14 mouse cellular contexts compared by ENCODE assay signal in the genomic region with DNA sequence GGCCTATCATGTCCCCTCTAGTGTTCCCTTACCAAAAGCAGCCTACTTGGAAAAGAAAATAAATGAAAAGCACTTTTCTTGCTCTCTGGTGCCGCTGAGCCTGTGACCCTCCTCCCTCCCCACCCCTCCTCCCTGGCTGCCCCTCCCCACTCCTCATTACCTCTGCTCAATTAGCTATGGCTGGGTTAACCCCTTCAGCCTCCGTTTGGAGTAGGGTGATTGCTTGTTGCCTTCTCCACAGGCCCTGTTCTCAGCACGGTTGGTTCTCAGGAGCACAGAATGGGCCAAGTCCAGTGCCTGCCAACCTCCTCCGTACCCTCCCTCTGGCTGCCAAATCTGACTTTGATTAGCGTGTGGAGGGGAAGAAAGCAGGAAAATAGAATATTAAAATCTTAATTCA. TPM values are rescaled to one million over a fixed set of nuclear protein-coding genes. Genes with fewer than 3 reads are reported as not detected.
DNase-seq lines count a peak whose midpoint lies in the region; ATAC-seq lines count a peak whose summit lies in the region.
"Had no signal": no experiment of that assay in that cellular context is flagged by ENCODE, and none has a peak within 500 bp of the region (broad histone marks: within the 10 kb centered on the region; RNA-seq: fewer than 3 reads in every experiment).

No protein-coding gene starts in this region.

- no peak overlapping the region for H3K4me3 ChIP-seq in neural tube, embryonic 11.5 days (ENCODE audit: low read depth, low read length)
- no peak overlapping the region for H3K4me3 ChIP-seq in forebrain, embryonic 12.5 days (replicated peaks)
- no peak overlapping the region for H3K4me3 ChIP-seq in hindbrain, embryonic 16.5 days (ENCODE audit: low read length)
- no peak overlapping the region for H3K4me3 ChIP-seq in neural tube, embryonic 13.5 days
- H3K4me3 ChIP-seq: liver, embryonic 12.5 days had no signal

- DNase-seq in neural tube, embryonic 11.5 days (ENCODE audit: low spot score): no peak
- no peak for DNase-seq in neural tube, embryonic 10.5 days (ENCODE audit: extremely low spot score, low spot score)
- DNase-seq in kidney, postnatal 36 days: no peak
- no peak for DNase-seq in yolk sac, embryonic 10.5 days (ENCODE audit: low spot score)
- DNase-seq: heart, postnatal 10 days; kidney, adult 2 months had no signal

- H3K27me3 ChIP-seq in neural tube, embryonic 11.5 days (ENCODE audit: control insufficient read depth, insufficient read depth, low read length): no peaks in the 10 kb centered on the region
- H3K27me3 ChIP-seq in forebrain, embryonic 12.5 days: peaks cover 5% of the 10 kb centered on the region; the same call in 1 of the 2 replicates
- H3K27me3 ChIP-seq in hindbrain, embryonic 16.5 days (replicated peaks; ENCODE audit: control insufficient read depth, insufficient read depth, low read length): no peaks in the 10 kb centered on the region; the same call in 1 of the 2 replicates
- H3K27me3 ChIP-seq in neural tube, embryonic 13.5 days: no peaks in the 10 kb centered on the region

- no peaks in the 10 kb centered on the region for H3K36me3 ChIP-seq in neural tube, embryonic 11.5 days (ENCODE audit: control insufficient read depth, insufficient read depth, low read length)
- H3K36me3 ChIP-seq in forebrain, embryonic 12.5 days (replicated peaks): no peaks in the 10 kb centered on the region
- no peaks in the 10 kb centered on the region for H3K36me3 ChIP-seq in hindbrain, embryonic 16.5 days (ENCODE audit: control insufficient read depth, insufficient read depth, low read length)
- no peaks in the 10 kb centered on the region for H3K36me3 ChIP-seq in neural tube, embryonic 13.5 days
- H3K36me3 ChIP-seq: liver, embryonic 12.5 days had no signal

- H3K4me1 ChIP-seq in neural tube, embryonic 11.5 days (ENCODE audit: control insufficient read depth, insufficient read depth, low read length): peaks cover 16% of the 10 kb centered on the region
- H3K4me1 ChIP-seq in forebrain, embryonic 12.5 days: peaks cover 29% of the 10 kb centered on the region
- H3K4me1 ChIP-seq in hindbrain, embryonic 16.5 days (ENCODE audit: control insufficient read depth, insufficient read depth, low read depth, low read length): peaks cover 16% of the 10 kb centered on the region
- peaks cover 19% of the 10 kb centered on the region for H3K4me1 ChIP-seq in neural tube, embryonic 13.5 days (replicated peaks)
- H3K4me1 ChIP-seq: liver, embryonic 12.5 days had no signal

- 21% methylated on average over 5 of the region's 5 CpGs for WGBS in neural tube, embryonic 11.5 days
- 5% methylated on average over 5 of the region's 5 CpGs for WGBS in forebrain, embryonic 12.5 days
- WGBS in hindbrain, embryonic 16.5 days: 10% methylated on average over 5 of the region's 5 CpGs
- 12% methylated on average over 5 of the region's 5 CpGs for WGBS in neural tube, embryonic 13.5 days

- no peak overlapping the region for H3K4me2 ChIP-seq in neural tube, embryonic 11.5 days (ENCODE audit: low read depth)
- H3K4me2 ChIP-seq in forebrain, embryonic 12.5 days: peak overlapping the region; percentile 26
- no peak overlapping the region for H3K4me2 ChIP-seq in hindbrain, embryonic 16.5 days (ENCODE audit: low read length)
- no peak overlapping the region for H3K4me2 ChIP-seq in neural tube, embryonic 13.5 days
- H3K4me2 ChIP-seq: liver, embryonic 12.5 days had no signal

- no peak overlapping the region for H3K9ac ChIP-seq in neural tube, embryonic 11.5 days (ENCODE audit: low read length)
- H3K9ac ChIP-seq in forebrain, embryonic 12.5 days: no peak overlapping the region
- H3K9ac ChIP-seq in hindbrain, embryonic 16.5 days (ENCODE audit: low read depth, low read length): no peak overlapping the region
- no peak overlapping the region for H3K9ac ChIP-seq in neural tube, embryonic 13.5 days
- H3K9ac ChIP-seq: liver, embryonic 12.5 days had no signal

- H3K9me3 ChIP-seq in neural tube, embryonic 11.5 days (ENCODE audit: control insufficient read depth, low read length): 0 out of 2 replicates have a peak, but pooled peaks cover 3% of the 10 kb centered on the region
- 0 out of 2 replicates have a peak, but pooled peaks cover 6% of the 10 kb centered on the region for H3K9me3 ChIP-seq in forebrain, embryonic 12.5 days
- H3K9me3 ChIP-seq in hindbrain, embryonic 16.5 days (ENCODE audit: control insufficient read depth, low read length): peaks cover 2% of the 10 kb centered on the region; the same call in 1 of the 2 replicates
- H3K9me3 ChIP-seq in neural tube, embryonic 13.5 days: peaks cover 8% of the 10 kb centered on the region; the same call in 1 of the 2 replicates
- H3K9me3 ChIP-seq: liver, embryonic 12.5 days had no signal

- H3K27ac ChIP-seq in neural tube, embryonic 11.5 days (ENCODE audit: low read depth, low read length): no peak overlapping the region
- peak overlapping the region; percentile 76 for H3K27ac ChIP-seq in forebrain, embryonic 12.5 days
- no peak overlapping the region for H3K27ac ChIP-seq in hindbrain, embryonic 16.5 days (ENCODE audit: low read depth, low read length)
- peak overlapping the region; percentile 54; the same call in 1 of the 2 replicates for H3K27ac ChIP-seq in neural tube, embryonic 13.5 days (replicated peaks)
- H3K27ac ChIP-seq: liver, embryonic 12.5 days had no signal

- peak; percentile 31; the same call in 1 of the 2 replicates for ATAC-seq in neural tube, embryonic 11.5 days (ENCODE audit: insufficient read depth, low FRiP score, low TSS enrichment)
- peak; percentile 66 for ATAC-seq in forebrain, embryonic 12.5 days (ENCODE audit: low FRiP score)
- ATAC-seq in hindbrain, embryonic 16.5 days: peak; percentile 40; the same call in 1 of the 2 replicates
- ATAC-seq in neural tube, embryonic 13.5 days (ENCODE audit: low read depth): no peak
- ATAC-seq in megakaryocyte progenitor cell, adult 5-6 weeks (replicated peaks; ENCODE audit: poor library complexity): no peak
- ATAC-seq: CD4-positive, CD25-positive, alpha-beta regulatory T cell, adult 4 months; liver, embryonic 12.5 days had no signal

RNA-seq across cellular contexts. Expression of gene 4931429L15Rik, which starts 3.4 kb away (rescaled TPM):
- not detected in 2 replicates for polyA plus RNA-seq in neural tube, embryonic 11.5 days (2014; fragmentation: Nextera tagmentation; extraction: Ambion mirVana)
- not detected in 2 replicates for polyA plus RNA-seq in forebrain, embryonic 12.5 days (2016; fragmentation: Nextera tagmentation; extraction: Ambion mirVana)
- polyA plus RNA-seq in hindbrain, embryonic 16.5 days (2015; fragmentation: Nextera tagmentation; extraction: Ambion mirVana): not detected in 2 replicates
- not detected in 2 replicates for polyA plus RNA-seq in neural tube, embryonic 13.5 days (2015; fragmentation: Nextera tagmentation; extraction: Ambion mirVana)
- total RNA-seq in megakaryocyte progenitor cell, adult 5-6 weeks (2015): not detected in 2 replicates
- total RNA-seq in megakaryocyte progenitor cell, adult 5-6 weeks (2017): not detected in 2 replicates
- total RNA-seq: granulocyte monocyte progenitor cell, adult 5-6 weeks; heart, postnatal 10 days; layer of hippocampus, postnatal 36 days had no signal
- polyA plus RNA-seq: CD4-positive, CD25-positive, alpha-beta regulatory T cell, adult 4 months; kidney, adult 2 months; liver, embryonic 12.5 days had no signal

RNA-seq across cellular contexts. Expression of gene Bud13, which starts 33.6 kb away (rescaled TPM):
- polyA plus RNA-seq in neural tube, embryonic 11.5 days (2014; fragmentation: Nextera tagmentation; extraction: Ambion mirVana): 26.4 and 28.5 TPM in 2 replicates
- 24.9 and 25.8 TPM in 2 replicates for polyA plus RNA-seq in forebrain, embryonic 12.5 days (2016; fragmentation: Nextera tagmentation; extraction: Ambion mirVana)
- 15.1 and 17.1 TPM in 2 replicates for polyA plus RNA-seq in hindbrain, embryonic 16.5 days (2015; fragmentation: Nextera tagmentation; extraction: Ambion mirVana)
- polyA plus RNA-seq in neural tube, embryonic 13.5 days (2015; fragmentation: Nextera tagmentation; extraction: Ambion mirVana): 15.7 and 18.3 TPM in 2 replicates
- 12.5 and 13.3 TPM in 2 replicates for total RNA-seq in megakaryocyte progenitor cell, adult 5-6 weeks (2015)
- 17.6 and 23.4 TPM in 2 replicates for total RNA-seq in megakaryocyte progenitor cell, adult 5-6 weeks (2017)

RNA-seq across cellular contexts. Expression of gene Zpr1, which starts 43.5 kb away (rescaled TPM):
- 60.3 and 67.6 TPM in 2 replicates for polyA plus RNA-seq in neural tube, embryonic 11.5 days (2014; fragmentation: Nextera tagmentation; extraction: Ambion mirVana)
- 61.4 and 66.2 TPM in 2 replicates for polyA plus RNA-seq in forebrain, embryonic 12.5 days (2016; fragmentation: Nextera tagmentation; extraction: Ambion mirVana)
- polyA plus RNA-seq in hindbrain, embryonic 16.5 days (2015; fragmentation: Nextera tagmentation; extraction: Ambion mirVana): 57.8 TPM in 2 replicates
- 54.4 and 59.3 TPM in 2 replicates for polyA plus RNA-seq in neural tube, embryonic 13.5 days (2015; fragmentation: Nextera tagmentation; extraction: Ambion mirVana)
- 37.9 and 39.9 TPM in 2 replicates for total RNA-seq in megakaryocyte progenitor cell, adult 5-6 weeks (2015)
- 35.1 and 39.7 TPM in 2 replicates for total RNA-seq in megakaryocyte progenitor cell, adult 5-6 weeks (2017)

RNA-seq across cellular contexts. Expression of gene Apoa5, which starts 48.0 kb away (rescaled TPM):
- polyA plus RNA-seq in neural tube, embryonic 11.5 days (2014; fragmentation: Nextera tagmentation; extraction: Ambion mirVana): not detected in 2 replicates
- not detected in 2 replicates for polyA plus RNA-seq in forebrain, embryonic 12.5 days (2016; fragmentation: Nextera tagmentation; extraction: Ambion mirVana)
- not detected in 2 replicates for polyA plus RNA-seq in hindbrain, embryonic 16.5 days (2015; fragmentation: Nextera tagmentation; extraction: Ambion mirVana)
- polyA plus RNA-seq in neural tube, embryonic 13.5 days (2015; fragmentation: Nextera tagmentation; extraction: Ambion mirVana): not detected in 2 replicates
- total RNA-seq in megakaryocyte progenitor cell, adult 5-6 weeks (2015): not detected in 2 replicates
- total RNA-seq in megakaryocyte progenitor cell, adult 5-6 weeks (2017): not detected in 2 replicates
- total RNA-seq: granulocyte monocyte progenitor cell, adult 5-6 weeks; heart, postnatal 10 days; layer of hippocampus, postnatal 36 days had no signal
- polyA plus RNA-seq: CD4-positive, CD25-positive, alpha-beta regulatory T cell, adult 4 months; kidney, adult 2 months had no signal

Comparison
In these comparisons a context has a peak if more than half of its experiments do, and no peak if none do; other contexts are left out.
1. ATAC-seq: peak in neural tube, embryonic 11.5 days (single experiment), forebrain, embryonic 12.5 days (single experiment) and hindbrain, embryonic 16.5 days (single experiment); none in neural tube, embryonic 13.5 days (single experiment) and megakaryocyte progenitor cell, adult 5-6 weeks (single experiment).
2. H3K27ac ChIP-seq: peak in forebrain, embryonic 12.5 days (single experiment) and neural tube, embryonic 13.5 days (single experiment); none in neural tube, embryonic 11.5 days (single experiment) and hindbrain, embryonic 16.5 days (single experiment).